Mouse (Mus musculus) heart, adult 2 months (tissue): Measurements from ENCODE around the gene Borcs6.

Experiments
- CTCF ChIP-seq: fragments of 200-600 bp; IDR thresholded peaks from 2 replicates; pipeline ENCODE4 v1.8.1; 2022; ENCODE audit warnings: antibody characterized with exemption, mild to moderate bottlenecking, moderate library complexity
- EP300 ChIP-seq: fragments of 200-500 bp; IDR thresholded peaks from 2 replicates; pipeline ENCODE4 v1.6.1; 2011; ENCODE audit warnings: low read depth, low read length, control low read depth; ENCODE audit not compliant: insufficient read depth
- POLR2A ChIP-seq: fragments of 200-500 bp; IDR thresholded peaks from 2 replicates; pipeline ENCODE4 v1.6.1; 2011; ENCODE audit warnings: mild to moderate bottlenecking, low read depth, low read length, control low read depth; ENCODE audit not compliant: insufficient read depth

GRCm38 (mm10) chr11:69052824-69053421, 6.6 kb upstream of the Borcs6 start:
- no peak for TF ChIP-seq EP300
- no peak for TF ChIP-seq POLR2A
- no peak for TF ChIP-seq CTCF
